Mouse (Mus musculus) neutrophil, adult 59 days (primary cell): ENCODE results near the gene Yrdc. TPM values are rescaled to one million over a fixed set of nuclear protein-coding genes. Genes with fewer than 3 reads are reported as not detected.

Experiments
- total RNA-seq, 2 experiments: library from RNA; stranded (reverse); gene quantifications; 1 replicate in 1 of 2; 2 replicates in 1 of 2; pipeline ENCODE4 v1.2.4; 2023

The Yrdc gene
- 10 to 100 TPM; 49.0 to 57.3 TPM for total RNA-seq

DNA sequence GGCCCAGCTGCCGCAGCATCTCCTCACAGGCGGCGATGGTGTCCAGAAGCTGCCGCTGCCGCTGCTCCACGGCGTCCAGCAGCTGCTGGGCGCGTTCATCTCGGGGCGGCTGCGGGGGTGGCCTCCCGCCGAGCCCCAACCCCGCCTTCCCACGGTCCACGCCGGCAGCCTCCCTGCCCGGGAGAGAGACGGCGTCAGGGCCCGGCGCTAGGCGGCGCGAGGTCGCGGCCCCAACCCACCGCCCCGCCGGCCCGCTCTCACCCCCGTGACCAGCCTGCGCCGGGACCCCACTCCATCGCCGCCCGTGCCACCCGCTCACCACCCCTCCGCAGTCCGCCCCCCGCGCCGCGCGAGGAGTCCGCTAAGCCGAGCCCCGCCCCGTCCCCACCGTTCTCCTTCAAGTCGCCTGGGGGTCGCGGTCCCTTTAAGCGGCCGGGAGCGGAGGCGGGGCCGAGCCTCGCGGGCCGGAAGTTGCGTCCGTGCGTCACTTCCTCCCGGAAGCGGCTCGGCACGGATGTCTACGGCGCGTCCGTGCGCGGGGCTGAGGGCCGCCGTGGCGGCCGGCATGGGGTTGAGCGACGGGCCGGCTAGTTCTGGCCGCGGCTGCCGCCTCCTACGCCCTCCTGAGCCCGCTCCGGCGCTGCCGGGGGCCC is at the start of gene Yrdc:
TSS of gene Yrdc (plus strand) at position 419 of the 653 bp plus-strand sequence.

DNA sequence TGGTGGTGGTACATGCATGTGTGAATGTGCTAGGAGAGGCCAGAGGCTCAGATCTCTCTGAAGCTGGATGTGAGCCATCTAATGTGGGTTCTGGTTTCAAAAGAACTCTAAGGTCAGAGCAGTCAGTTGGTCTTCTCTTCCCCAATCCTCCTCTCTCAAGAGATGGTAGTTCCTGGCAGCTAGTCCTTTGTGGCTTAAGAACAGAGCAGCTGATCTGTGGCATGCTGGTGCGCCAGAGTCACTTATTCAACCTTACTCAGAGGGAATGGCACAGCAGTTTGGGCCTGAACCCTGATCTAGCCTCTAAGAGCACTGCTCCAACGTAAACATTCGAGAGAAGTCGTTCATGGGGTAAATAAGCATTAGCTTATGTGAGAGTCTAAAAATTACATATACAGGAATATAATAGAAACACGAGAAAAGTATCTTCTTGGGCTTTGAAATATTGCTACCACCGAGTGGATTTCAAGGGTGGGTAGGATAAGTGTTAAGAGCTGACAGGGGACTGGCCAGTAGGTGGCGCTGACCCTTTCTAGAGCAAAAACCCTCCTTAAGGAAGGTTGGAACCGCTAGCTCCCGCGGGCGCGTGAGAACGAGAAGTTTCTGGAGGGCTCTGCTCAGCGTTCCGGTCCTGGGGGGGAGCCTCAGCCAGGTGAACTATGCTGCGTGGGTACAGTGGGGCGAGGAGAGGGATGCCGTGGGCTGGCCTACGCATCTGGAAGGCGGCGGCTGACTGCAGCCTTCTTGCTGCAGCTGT is 48.7 kb upstream of the Yrdc start, which contains the start of gene Mtf1:
TSS of gene Mtf1 (plus strand) at position 553 of the 757 bp plus-strand sequence.

DNA sequence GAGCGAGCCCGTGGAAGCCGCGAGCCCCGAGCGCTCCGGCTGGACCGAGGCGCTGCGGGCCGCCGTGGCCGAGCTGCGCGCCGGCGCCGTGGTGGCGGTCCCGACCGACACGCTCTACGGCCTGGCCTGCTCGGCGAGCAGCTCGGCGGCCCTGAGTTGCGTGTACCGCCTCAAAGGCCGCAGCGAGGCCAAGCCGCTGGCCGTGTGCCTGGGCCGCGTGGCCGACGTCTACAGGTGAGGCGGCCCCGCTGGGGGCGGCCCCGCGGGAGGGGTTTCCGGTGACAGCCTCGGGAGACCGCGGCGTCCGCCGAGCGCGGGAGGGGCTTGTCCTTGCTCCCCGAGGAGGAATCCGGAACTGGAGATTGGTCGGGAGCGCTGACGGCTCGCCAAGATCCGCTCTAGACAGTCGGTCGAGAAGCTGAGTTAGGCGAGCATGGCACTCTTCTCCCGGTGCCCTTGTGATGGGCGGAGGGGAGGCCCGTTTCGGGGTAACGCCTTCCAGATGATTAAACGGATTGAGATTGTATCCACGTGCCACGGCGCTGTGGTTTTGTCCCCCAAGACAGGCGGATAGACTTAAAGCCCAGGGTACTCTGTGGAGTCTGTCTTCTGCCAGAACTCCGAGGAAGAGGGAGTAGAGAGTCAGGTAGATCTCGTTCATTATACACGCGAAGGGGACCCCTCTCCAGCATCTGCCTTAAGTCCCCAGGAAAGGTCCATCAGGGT is 617 bp downstream of the Yrdc start, which contains the start of gene 1110065P20Rik:
TSS of gene 1110065P20Rik (minus strand) at position 264 of the 726 bp plus-strand sequence.

DNA sequence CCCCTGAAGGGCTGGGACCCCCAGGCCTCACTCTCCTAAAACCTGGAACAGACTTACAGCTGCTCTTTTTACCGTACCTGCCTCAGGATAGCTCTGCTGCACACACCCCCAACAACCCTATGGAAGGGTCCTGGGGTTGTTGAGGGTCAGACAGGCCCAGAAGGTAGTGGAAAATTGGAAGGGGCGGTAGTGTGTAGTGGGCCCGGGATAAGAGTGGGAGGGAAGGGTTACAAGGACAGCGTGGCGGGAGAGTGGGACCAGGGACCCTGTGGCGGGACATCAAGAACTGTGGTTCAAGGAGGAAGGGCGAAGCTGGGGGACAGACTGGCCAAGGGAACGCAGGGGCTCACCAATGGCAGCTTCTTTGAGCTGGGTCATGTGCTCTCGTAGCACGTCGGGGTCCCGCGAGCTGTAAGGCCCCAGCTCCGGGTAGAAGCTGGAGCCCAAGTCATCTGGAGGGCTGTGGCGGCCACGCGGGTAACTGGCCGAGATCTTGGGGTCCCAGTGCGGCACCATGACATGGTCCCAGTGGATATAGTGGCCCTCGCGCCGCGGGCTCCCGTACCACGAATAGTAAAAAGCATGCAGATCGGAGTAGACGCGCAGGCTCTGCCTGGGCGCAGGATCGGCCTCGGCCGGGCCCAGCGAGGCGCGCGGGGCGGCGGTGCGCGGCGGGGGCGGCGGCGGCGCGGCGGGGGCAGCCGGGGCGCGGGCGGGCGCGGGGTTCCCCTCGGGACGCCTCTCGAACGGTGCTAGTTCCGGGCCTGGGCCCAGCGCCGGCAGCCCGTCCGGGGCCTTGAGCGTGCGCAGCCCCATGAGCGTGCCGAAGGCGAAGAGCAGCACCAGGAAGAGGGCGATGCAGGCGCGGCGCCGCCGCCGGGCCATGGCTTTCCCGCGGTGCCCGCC is 11.1 kb downstream of the Yrdc start, which contains the start of gene Maneal:
TSS of gene Maneal (minus strand) at position 889 of the 906 bp plus-strand sequence.

DNA sequence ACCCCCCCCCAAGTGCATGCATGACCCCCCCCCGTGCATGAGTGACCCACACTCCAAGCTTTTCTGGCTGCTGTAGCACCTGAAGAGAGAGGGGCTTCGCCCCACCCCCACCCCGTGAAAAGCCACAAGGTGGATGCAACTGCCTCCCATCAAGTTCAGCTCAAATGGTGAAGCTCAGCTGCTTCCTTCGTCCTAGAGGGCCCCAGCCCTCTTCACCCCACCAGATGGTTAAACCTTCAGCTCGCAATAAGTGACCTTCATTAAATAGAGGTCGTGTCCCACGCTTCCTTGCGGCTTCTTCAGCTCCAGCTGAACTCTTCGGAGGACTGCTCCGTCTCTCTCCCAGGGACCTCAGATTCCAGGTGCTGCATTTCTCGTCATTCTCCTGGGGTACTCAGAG is 30.1 kb downstream of the Yrdc start, which contains the start of gene Epha10:
TSS of gene Epha10 (plus strand) at position 301 of the 400 bp plus-strand sequence.

Other genes starting within 250 kb of the Yrdc start
- not detected for gene 3100002H09Rik, start 239.9 kb upstream of the Yrdc start, total RNA-seq
- not detected for gene Pou3f1, start 193.9 kb upstream of the Yrdc start, total RNA-seq
- 10 to 100 TPM; 11.2 to 16.5 TPM for gene Utp11, start 157.1 kb upstream of the Yrdc start, total RNA-seq
- 10 to 100 TPM; 30.7 to 32.9 TPM for gene Fhl3, start 150.0 kb upstream of the Yrdc start, total RNA-seq
- 10 to 100 TPM; 27.1 to 33.8 TPM for gene Sf3a3, start 135.9 kb upstream of the Yrdc start, total RNA-seq
- 10 to 100 TPM; 55.9 to 68.3 TPM for gene Inpp5b, start 108.8 kb upstream of the Yrdc start, total RNA-seq
- 10 to 100 TPM; 51.5 to 53.4 TPM for gene Mtf1, start 48.6 kb upstream of the Yrdc start, total RNA-seq
- 10 to 100 TPM in 1 of 2 experiments, 1 to 10 TPM in 1; 9.9 to 10.7 TPM for gene 1110065P20Rik, start 517 bp downstream of the Yrdc start, total RNA-seq
- under 1 TPM in 1 of 2 experiments, not detected in 1; 0.18 TPM for gene Maneal, start 11.5 kb downstream of the Yrdc start, total RNA-seq
- gene Epha10, start 30.2 kb downstream of the Yrdc start, total RNA-seq = not detected
- 10 to 100 TPM in 1 of 2 experiments, 1 to 10 TPM in 1; 9.5 to 12.9 TPM for gene 9930104L06Rik, start 86.4 kb downstream of the Yrdc start, total RNA-seq
- 10 to 100 TPM; 62.1 to 65.9 TPM for gene Cdca8, start 88.6 kb downstream of the Yrdc start, total RNA-seq
- gene Rspo1, start 135.8 kb downstream of the Yrdc start, total RNA-seq = 1 to 10 TPM; 2.1 to 2.6 TPM
- gene Gnl2, start 165.9 kb downstream of the Yrdc start, total RNA-seq = 10 to 100 TPM; 50.5 to 68.9 TPM
- not detected for gene Dnali1, start 215.0 kb downstream of the Yrdc start, total RNA-seq
- 10 to 100 TPM; 31.7 to 32.7 TPM for gene Snip1, start 216.0 kb downstream of the Yrdc start, total RNA-seq
- gene Meaf6, start 234.5 kb downstream of the Yrdc start, total RNA-seq = 10 to 100 TPM; 19.1 to 28.1 TPM